Mouse (Mus musculus): ENCODE results near the gene Fis1.
A peak's percentile ranks its signal among the peaks of the same experiment; 100 is the strongest.
"Not testable (repeated sequence)": the region's sequence is repeated elsewhere in the genome, so short reads cannot be mapped to it uniquely, and the experiment has no call there.

Fis1 gene

GRCm38 (mm10) chr5:136940845-136941560, 12.1 kb upstream of the Fis1 start:
- DNase-seq (ENCODE audit: low spot score), result no peak

GRCm38 (mm10) chr5:136942781-136943180, 10.3 kb upstream of the Fis1 start:
- no peak for DNase-seq (ENCODE audit: low spot score)

GRCm38 (mm10) chr5:136943382-136943781, 9.7 kb upstream of the Fis1 start:
- no peak for DNase-seq (ENCODE audit: low spot score)

- DNase-seq (ENCODE audit: low spot score), result no peak
Measured at GRCm38 (mm10) chr5:136945084-136945483, 8.0 kb upstream of the Fis1 start.

GRCm38 (mm10) chr5:136947874-136948273, 5.2 kb upstream of the Fis1 start:
- DNase-seq (ENCODE audit: low spot score), result no peak

GRCm38 (mm10) chr5:136949551-136950336, 3.3 kb upstream of the Fis1 start:
- not testable (repeated sequence) for DNase-seq (ENCODE audit: low spot score)

- DNase-seq (ENCODE audit: low spot score), result no peak
Measured at GRCm38 (mm10) chr5:136950521-136950920, 2.6 kb upstream of the Fis1 start.

GRCm38 (mm10) chr5:136952153-136952552, 922 bp upstream of the Fis1 start:
- DNase-seq (ENCODE audit: low spot score), result no peak

- DNase-seq (ENCODE audit: low spot score), result peak; percentile 34
Measured at GRCm38 (mm10) chr5:136953440-136953951, 421 bp downstream of the Fis1 start.

GRCm38 (mm10) chr5:136955622-136956021, 2.5 kb downstream of the Fis1 start:
- DNase-seq (ENCODE audit: low spot score), result no peak

- DNase-seq (ENCODE audit: low spot score), result no peak
Measured at GRCm38 (mm10) chr5:136957250-136957649, 4.2 kb downstream of the Fis1 start.

- DNase-seq (ENCODE audit: low spot score), result no peak
Measured at GRCm38 (mm10) chr5:136958991-136959605, 6.0 kb downstream of the Fis1 start.

- DNase-seq (ENCODE audit: low spot score), result no peak
Measured at GRCm38 (mm10) chr5:136960053-136960452, 7.0 kb downstream of the Fis1 start.

- DNase-seq (ENCODE audit: low spot score), result no peak
Measured at GRCm38 (mm10) chr5:136961334-136961982, 8.4 kb downstream of the Fis1 start.

GRCm38 (mm10) chr5:136961983-136962461, 8.9 kb downstream of the Fis1 start:
- DNase-seq (ENCODE audit: low spot score), result peak; percentile 77

- DNase-seq (ENCODE audit: low spot score), result peak; percentile 72
Measured at GRCm38 (mm10) chr5:136962501-136962900, 9.4 kb downstream of the Fis1 start.

GRCm38 (mm10) chr5:136962966-136963540, 10.0 kb downstream of the Fis1 start:
- DNase-seq (ENCODE audit: low spot score), result no peak

GRCm38 (mm10) chr5:136965210-136965609, 12.1 kb downstream of the Fis1 start:
- peak; percentile 11 for DNase-seq (ENCODE audit: low spot score)

- DNase-seq (ENCODE audit: low spot score), result no peak
Measured at GRCm38 (mm10) chr5:136965686-136966085, 12.6 kb downstream of the Fis1 start.

- DNase-seq (ENCODE audit: low spot score), result no peak
Measured at GRCm38 (mm10) chr5:136966331-136966730, 13.3 kb downstream of the Fis1 start, which contains the start of gene Cldn15. Cldn15 (plus strand) TSS chr5:136966616.

- DNase-seq (ENCODE audit: low spot score), result no peak
Measured at GRCm38 (mm10) chr5:136966861-136967455, 13.9 kb downstream of the Fis1 start.
